Mouse (Mus musculus): ENCODE data around the gene Ranbp3. TPM values are rescaled to one million over a fixed set of nuclear protein-coding genes. Genes with fewer than 3 reads are reported as not detected.

Ranbp3 gene
- total RNA-seq, 1 experiment from 2014 or later: 59.4 TPM

DNA sequence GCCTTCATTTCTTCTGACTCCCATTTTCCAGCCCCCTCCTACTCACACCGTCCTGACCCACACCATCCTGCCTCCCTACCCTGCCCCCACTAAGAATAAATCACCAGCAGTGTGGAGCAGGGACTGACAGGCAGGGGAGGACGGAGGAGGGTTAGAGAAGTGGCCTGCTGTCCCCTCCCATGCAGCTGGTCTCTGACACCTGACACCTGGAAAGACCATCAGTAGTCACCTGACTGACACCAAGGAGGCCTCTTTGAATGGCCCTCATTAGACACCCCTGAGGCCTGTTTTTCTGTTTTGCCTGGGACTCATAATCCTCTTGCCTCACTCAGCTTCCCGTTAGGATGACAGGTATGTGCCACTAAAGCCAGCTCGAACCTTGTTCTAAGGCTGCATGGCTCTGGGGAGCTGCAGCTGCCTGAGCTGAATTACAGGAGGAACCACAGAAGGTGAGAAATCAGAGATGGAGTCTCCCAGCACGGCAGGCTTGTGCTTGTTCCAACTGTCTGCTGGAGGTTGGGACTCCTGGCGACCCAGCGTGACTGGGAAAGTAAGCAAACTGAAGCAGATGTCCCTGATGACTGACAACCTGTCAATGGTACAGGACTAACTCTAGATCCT is 54.0 kb downstream of the Ranbp3 start:
- no peak for DNase-seq

DNA sequence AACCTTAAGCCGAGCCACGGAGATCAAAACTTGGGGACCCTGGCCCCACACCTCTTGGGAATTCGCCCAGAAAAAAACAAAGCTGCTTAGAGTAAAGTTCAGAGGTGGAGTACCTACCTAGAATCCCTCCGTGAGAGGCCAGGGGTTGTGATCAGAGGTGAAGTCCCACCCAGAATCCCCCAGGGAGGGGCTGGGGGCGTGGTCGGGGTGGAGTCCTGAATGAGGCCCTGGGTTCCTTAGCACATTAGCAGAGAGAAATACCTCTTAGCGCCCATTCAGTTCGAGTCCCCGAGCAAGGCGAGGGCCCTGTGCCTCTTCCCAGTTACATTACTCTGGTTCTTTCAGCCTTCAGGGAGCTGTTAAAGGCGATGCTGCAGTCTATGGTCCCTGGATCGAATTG is 54.6 kb downstream of the Ranbp3 start:
- no peak for DNase-seq

- no peak for DNase-seq
These were observed 55.0 kb downstream of the Ranbp3 start for GRCm38 (mm10) chr17:56728117-56728516.

DNA sequence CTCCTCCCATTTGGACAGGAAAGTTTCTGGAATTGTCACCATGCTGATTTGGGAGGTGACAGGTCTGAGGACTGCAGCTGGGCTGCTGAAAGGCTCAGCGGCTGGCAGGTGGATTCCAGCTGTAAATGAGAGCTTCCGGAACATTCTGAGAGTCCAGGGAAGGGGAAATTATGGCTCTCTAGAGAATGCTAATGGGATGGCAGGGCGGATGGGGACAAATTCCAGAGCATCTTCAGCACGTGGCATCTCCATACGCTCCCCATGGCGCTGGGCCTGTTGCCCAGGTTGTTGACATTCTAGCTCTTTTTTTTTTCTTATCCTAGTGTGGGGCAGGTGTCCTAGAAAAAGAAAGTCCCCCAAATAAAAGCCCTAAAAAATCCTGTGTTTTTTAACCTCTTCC is 56.1 kb downstream of the Ranbp3 start:
- no peak for DNase-seq

DNA sequence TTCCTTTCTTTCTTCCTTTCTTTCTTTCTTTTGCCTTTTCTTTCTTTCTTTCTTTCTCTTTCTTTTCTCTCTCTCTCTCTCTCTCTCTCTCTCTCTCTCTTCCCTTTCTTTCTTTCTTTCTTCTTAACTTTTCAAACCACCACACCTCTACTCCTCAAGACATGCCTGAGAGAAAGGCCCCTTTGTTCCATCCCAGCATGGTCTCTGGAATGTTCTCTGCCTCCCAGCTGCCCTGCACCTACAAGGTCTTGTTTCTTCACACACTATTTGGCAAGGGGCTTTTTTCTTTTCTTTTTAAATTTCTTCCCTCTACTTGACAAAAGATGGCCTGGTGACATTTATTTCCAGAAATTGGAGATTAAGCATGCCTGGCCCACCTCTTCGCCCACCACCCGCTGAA is 56.6 kb downstream of the Ranbp3 start:
- no peak for DNase-seq

DNA sequence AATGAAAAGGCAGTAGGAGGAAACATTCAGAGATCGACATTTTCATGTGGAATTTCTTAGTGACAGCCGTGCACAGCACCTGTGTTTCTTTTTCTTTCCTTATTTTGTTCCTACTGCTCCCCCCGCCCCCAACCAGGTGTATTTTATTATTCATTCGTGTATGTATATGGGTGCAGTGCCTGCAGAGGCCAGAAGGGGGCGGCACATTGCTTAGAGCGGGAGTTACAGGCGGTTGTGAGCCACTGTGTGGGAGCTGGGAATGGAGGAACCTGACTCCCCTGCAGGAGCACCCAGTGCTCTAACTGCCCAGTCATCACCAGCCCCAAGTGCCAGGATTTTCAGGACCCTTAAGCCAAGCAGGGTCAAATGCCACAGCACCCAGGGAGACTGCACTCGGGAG is 63.4 kb downstream of the Ranbp3 start:
- DNase-seq: no peak

- peak; percentile 56 for DNase-seq
These were observed 65.1 kb downstream of the Ranbp3 start for GRCm38 (mm10) chr17:56738221-56738620.

GRCm38 (mm10) chr17:56740118-56740787 is 67.2 kb downstream of the Ranbp3 start:
- no peak for DNase-seq

DNA sequence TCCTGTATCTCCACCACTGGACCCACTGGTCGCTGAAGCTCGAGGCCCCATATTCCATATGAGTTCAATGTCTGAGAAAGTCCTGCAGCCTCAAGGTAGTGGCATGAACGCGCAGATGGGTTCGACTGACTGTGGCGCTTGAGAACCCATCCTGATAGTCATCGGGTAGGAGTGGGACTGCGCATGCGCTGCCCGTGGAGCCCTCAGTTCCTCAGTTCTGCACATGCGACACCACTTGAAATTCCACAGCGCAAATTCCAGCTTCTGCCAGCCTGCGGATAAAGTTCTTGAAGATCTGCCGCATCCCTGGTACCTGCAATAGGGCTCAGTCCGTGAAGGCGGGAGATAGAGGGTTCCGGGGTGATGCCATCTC is 67.7 kb downstream of the Ranbp3 start:
- no peak for DNase-seq

GRCm38 (mm10) chr17:56744173-56744572 is 71.1 kb downstream of the Ranbp3 start:
- no peak for DNase-seq

DNA sequence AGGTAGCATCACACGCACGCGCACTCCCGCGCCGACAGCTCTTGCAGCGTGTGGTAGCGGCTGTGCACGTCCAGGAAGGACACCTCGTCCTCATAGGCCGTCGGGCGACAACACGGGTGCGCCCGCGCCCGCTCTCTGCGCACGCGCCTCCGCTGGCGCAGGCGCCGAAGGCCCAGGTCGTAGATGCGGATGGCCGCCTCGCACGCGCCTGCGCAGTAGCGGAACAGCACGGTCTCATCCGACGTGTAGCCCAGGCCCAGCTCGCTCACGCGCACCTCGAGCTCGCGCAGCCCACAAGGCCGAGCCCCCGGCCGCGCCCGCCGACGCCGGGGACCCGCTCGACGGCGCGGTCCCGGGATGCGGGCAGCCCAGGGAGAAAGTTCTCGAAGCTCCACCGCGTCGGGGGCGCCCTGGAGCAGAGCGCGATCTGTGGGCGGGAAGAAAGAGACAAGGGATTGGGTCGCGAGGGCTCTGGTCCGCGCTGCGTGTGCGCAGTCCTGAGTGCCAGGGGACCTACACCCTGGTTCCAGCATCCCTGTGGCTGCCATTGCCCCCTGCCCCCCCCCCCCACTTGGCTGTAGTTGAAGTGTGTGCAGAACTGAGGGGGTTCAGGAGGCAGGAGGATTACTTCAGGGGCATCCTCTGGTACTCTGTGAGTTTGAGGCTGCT is 78.4 kb downstream of the Ranbp3 start:
- DNase-seq: peak; percentile 68

DNA sequence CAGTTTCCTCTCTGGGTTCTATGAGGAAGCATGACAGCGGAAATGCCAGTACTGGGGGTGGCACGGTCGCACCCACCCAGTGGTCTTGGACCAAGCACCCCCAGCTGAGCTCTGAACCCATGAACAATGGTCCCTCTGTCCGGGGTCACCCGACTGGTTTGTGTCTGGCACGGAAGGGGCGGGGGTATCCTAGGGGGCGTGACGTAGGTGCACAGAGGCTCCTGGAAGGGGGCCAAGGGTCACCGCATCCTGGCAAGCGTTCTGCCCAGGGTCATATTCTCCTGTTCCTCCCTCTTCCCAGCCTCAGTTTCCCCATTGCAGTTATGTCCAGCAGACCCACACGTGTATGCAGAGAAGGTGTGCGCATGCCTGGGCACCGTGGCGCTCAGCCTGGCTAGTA is 80.4 kb downstream of the Ranbp3 start:
- no peak for DNase-seq

DNA sequence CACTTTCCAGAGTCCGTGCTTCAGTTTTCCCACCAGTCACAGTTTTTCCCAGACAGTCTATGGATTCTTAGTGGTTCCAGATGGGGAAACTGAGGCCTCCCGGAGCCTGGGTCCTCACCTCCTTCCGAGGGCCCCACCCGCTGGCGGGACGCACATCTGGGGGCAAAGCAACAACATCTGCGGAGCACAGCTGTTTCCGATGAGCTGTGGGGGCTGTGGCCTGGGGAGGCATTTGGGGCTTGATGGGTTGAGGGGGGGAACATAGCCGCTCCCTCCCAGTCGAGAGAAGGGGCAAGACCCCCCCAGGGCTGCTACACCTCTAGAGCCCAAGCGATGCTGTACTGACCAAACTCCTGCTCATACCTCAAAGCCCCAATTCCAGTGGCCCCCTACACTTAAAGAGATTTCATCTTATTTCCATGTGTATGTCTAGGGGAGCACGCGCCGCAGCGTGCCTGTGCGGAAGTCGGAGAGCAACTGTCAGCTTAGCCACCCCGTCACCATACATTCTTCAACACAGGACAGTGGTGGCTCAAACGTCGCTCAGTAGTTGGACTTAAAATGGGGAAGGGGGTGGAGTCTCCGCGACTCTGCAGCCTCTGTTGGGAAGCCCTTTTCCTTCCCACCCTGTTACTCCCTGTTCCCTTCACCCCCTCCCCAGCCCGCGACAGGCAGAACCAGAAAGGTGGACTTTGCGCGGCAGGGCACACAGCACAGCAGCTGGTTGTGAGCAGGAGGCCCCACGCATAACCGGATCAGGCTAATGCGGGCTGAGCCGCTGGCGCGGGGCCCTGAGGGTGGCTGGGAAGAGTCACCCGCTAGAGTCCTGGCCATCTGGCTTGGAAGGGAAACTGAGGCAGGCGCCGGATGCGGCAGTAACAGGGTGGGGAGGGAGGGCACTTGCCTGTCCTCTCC is 81.4 kb downstream of the Ranbp3 start:
- DNase-seq: no peak

DNA sequence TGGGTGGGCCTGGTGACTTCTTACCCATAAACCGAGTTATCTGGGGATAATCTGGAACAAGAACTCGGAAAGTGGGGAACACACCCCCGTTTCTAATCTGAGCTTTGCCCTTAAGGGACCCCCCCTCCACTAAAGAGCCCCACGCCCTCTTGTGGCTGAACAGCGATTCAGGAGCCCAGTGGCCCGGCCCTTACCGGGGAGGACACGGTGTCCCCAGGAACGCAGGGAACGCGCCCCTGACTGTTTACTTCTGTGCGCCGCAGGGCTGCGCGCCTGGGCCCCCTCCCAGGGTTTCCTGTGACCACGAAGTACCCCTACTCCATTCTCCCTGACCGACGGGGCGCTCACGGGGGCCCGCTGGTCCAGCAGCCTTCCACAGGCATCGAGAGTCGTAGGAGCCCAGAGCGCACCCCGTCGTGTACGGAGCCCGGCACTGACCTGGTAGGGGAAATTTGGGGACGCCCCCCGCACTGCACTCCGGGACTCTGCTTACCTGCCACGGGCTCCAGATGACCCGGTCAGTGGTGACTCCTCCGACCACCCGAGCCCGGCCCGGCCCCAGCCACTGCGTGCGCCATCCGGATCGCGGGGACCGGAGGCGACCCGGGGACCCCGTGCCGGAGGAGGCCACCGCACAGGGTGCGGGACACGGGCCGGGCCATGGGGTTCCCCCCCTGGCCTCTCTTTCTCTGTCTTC is 83.8 kb downstream of the Ranbp3 start:
- DNase-seq: peak; percentile 77

DNA sequence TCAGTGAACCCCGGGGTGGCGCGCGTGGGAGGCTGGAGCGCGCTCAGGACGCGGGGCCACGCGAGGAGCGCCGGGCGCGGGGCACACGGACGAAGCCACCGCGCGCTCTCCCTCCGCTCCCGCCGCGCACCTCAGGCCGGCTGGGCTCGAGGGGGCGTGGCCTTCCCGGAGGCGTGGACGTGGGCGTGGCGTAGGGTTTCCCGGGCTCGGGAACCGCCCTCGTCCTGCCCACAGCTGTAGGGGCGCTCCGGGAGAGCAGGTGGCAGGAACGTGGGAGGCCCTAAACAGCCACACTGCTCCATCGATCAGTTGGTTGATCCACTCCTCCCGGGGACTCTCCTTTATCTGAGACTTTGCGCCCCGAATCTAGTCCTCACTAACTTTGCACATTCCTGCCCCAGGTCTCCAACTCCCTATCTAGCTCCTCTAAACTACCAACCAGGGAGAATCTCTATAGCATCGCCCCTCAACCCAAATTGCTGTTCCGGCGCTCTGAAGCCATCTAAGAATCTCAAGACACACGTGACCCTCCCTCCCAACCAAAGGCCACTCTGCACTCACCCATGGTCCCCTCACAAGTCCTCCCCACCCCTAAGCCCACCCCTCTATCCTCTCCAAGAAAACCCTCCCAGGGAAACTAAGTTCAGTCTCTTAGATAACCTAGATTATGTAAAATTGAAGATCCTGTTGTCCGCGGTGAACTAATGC is 84.5 kb downstream of the Ranbp3 start, which contains the start of gene Nrtn:
Nrtn (minus strand) TSS at position 115 of the 708 bp plus-strand sequence.
- peak; percentile 96 for DNase-seq

DNA sequence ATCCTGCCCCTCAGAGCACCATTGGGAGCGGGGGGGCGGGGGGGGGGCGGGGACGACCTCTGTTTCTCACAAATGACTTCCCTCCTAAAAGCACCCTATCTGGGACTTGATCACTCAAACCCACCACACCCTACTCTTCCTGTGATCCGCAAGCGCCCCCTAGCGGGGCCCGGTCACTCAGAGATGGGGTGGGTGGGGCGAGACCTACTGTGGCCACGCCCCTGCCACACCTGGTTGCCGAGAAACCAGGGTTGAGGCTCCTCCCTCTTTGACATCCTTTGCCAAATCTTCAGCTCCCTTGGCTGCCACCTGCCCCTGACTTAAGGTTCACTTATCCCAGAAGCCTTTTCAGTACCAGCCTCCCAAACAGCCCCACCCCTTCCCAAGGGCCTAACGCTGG is 85.0 kb downstream of the Ranbp3 start:
- DNase-seq: peak; percentile 90

GRCm38 (mm10) chr17:56759261-56759660 is 86.2 kb downstream of the Ranbp3 start:
- DNase-seq: no peak

DNA sequence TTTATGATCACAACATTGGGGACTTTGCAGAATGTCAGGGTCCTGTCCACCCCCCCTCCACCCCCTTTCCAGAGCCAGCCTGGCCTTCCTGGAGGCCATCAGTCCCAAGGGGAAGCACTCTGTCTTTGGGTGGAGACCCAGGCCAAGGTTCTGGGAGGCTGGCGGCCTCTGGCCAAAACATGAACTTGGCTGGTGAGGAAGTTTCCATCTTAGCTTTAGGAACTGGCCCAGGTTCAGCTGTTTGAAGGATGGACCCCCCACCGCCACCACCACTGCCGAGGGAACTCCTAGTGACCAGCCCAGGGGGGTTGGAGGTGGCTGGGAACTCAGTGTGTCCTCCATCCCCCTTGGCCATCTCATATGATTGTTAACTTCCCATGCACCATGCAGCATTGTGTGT is 88.0 kb downstream of the Ranbp3 start:
- DNase-seq: no peak

All from adrenal gland, postnatal 14 days (tissue).